Mouse (Mus musculus) hindbrain, embryonic 14.5 days (tissue): ENCODE measurements around the gene Pik3r2. TPM values are rescaled to one million over a fixed set of nuclear protein-coding genes. Genes with fewer than 3 reads are reported as not detected.
"Not testable (repeated sequence)": the region's sequence is repeated elsewhere in the genome, so short reads cannot be mapped to it uniquely, and the experiment has no call there.

Experiments used
- ATAC-seq: fragments of 200-750 bp; cut with Nextera tagmentation; 2 replicates; pipeline ENCODE4 v1.8.0; 2017; ENCODE audit warnings: moderate number of reproducible peaks, mild to moderate bottlenecking, moderate TSS enrichment, moderate library complexity; ENCODE audit not compliant: low FRiP score
- DNase-seq: peaks from one replicate; pipeline ENCODE4 v3.0.0-alpha.2; 2015; ENCODE audit warnings: low spot score
- H3K27ac ChIP-seq: fragments of 300-500 bp; sonication (generic); 2 replicates; pipeline ENCODE4 v1.5.1; 2014; ENCODE audit warnings: mild to moderate bottlenecking, moderate library complexity
- H3K27me3 ChIP-seq: fragments of 300-500 bp; sonication (generic); 2 replicates; pipeline ENCODE4 v1.6.1; 2014; ENCODE audit warnings: mild to moderate bottlenecking, low read length, mixed read lengths; ENCODE audit not compliant: control insufficient read depth, insufficient read depth
- H3K36me3 ChIP-seq: fragments of 300-500 bp; sonication (generic); replicated peaks from 2 replicates; pipeline ENCODE4 v1.6.1; 2014; ENCODE audit not compliant: control insufficient read depth, insufficient read depth
- H3K4me1 ChIP-seq: fragments of 300-500 bp; sonication (generic); replicated peaks from 2 replicates; pipeline ENCODE4 v1.6.1; 2014; ENCODE audit warnings: antibody characterized with exemption, low read length, mixed read lengths; ENCODE audit not compliant: control insufficient read depth, insufficient read depth
- H3K4me2 ChIP-seq: fragments of 300-500 bp; sonication (generic); replicated peaks from 2 replicates; pipeline ENCODE4 v1.6.1; 2014; ENCODE audit warnings: mild to moderate bottlenecking, moderate library complexity
- H3K4me3 ChIP-seq: fragments of 300-500 bp; sonication (generic); replicated peaks from 2 replicates; pipeline ENCODE4 v1.5.1; 2014; ENCODE audit warnings: mild to moderate bottlenecking, low read length
- H3K9ac ChIP-seq: fragments of 300-500 bp; sonication (generic); 2 replicates; pipeline ENCODE4 v1.6.1; 2014
- H3K9me3 ChIP-seq: fragments of 300-500 bp; sonication (generic); 2 replicates; pipeline ENCODE4 v1.6.1; 2016; ENCODE audit warnings: low read length; ENCODE audit not compliant: control insufficient read depth
- WGBS: fragments of 180-500 bp; shearing (Covaris S2); extraction: QIAGEN DNeasy Blood & Tissue Kit; methylation state at CpG from one replicate; pipeline ENCODE4 v1.1.7; 2014; 5-methylcytosine and 5-hydroxymethylcytosine counted together
- polyA plus RNA-seq: library from polyadenylated mRNA; unstranded; fragments of >200 nt; fragmentation: Nextera tagmentation; extraction: Ambion mirVana; gene quantifications from 2 replicates; pipeline ENCODE4 v1.2.1, GENCODE M21; 2014

Gene Pik3r2
- polyA plus RNA-seq: 83.0 and 84.6 TPM in 2 replicates

DNA sequence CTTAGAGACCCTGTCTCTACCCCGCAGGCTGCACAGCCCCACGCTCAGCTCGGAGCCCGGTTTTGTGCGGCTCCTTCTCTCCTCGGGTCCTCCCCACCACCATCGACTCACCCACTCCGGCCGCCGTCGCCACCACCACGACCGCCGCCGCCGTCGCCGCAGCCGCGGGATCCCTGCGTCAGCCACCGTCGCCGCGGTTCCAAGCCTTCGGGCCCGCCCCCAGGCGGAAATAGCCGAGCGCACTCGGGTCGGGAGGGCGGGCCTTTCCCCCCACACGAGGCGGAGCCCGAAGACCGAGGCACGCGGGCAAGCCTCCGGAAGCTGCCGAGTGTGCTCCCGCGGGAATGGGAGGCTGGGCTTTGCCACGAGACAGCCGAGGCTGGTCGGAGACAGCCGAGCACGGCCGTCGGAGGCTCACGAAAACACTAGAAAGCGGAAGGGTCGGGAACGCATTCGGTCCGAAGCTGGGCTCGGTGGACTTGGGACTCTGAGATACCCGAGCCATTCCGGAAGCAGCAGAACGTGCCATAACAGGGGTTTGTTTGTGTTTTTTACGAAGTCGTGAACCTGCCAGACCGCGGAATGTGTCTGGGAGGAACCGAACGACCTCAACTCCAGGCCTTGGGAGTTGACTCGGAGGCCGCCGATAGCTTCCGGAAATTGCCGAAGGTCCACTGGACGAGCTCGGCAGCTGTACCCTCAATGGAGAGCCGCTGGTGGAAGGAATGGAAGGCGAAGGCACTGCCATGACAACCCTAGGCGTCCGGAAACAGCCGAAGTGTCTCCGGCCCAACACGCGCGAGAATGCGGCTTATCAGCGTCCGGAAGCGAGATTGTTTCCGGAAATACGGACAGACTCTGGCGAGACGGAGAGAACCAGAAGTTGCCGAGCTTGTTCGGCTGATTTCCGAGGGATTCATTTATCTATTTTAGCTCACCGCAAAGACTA is at the start of gene Pik3r2:
TSS of gene Pik3r2 (minus strand) at position 218 of the 949 bp plus-strand sequence.
- Histone ChIP-seq H3K4me2 (peak within 1 kb of the TSS; percentile 88), H3K9ac (peak within 1 kb of the TSS; percentile 99), H3K9me3 (no peaks in the 10 kb centered on the region), H3K36me3 (peaks cover 52% of the 10 kb centered on the region), H3K27ac (peak within 1 kb of the TSS; percentile 98), H3K4me1 (peaks cover 38% of the 10 kb centered on the region), H3K4me3 (peak within 1 kb of the TSS; percentile 83), H3K27me3 (no peaks in the 10 kb centered on the region)
- DNase-seq (peak; percentile 100), ATAC-seq (peak; percentile 93)
- under 1% methylated on average over 91 of the region's 94 CpGs for WGBS

DNA sequence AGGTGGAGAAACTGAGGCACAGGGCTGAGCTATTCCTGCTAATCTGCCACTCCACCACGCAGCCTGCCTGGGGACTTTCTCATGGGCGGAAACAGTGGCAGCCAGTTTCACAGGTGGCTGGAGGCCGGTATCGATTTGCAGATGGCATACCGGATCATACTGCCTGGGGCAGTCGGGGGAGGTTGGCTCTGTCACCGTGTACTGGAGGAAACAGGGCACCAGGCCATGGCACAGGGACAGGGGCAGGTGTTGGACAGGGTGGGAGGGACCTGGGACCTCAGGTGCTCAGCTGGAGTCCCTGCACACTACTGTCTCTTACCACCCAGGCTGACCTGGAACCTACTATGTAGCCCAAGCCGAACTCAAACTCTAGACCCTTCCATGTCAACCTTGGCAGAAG is 49.3 kb upstream of the Pik3r2 start:
- DNase-seq (no peak), ATAC-seq (no peak)
- H3K4me3 ChIP-seq: no peak overlapping the region
- H3K9ac ChIP-seq: no peak overlapping the region
- H3K4me2 ChIP-seq: no peak overlapping the region
- 86% methylated on average over 8 of the region's 8 CpGs for WGBS
- no peak overlapping the region for H3K27ac ChIP-seq
- no peaks in the 10 kb centered on the region for H3K9me3 ChIP-seq
- no peaks in the 10 kb centered on the region for H3K4me1 ChIP-seq
- 0 out of 2 replicates have a peak, but pooled peaks cover 2% of the 10 kb centered on the region for H3K27me3 ChIP-seq
- no peaks in the 10 kb centered on the region for H3K36me3 ChIP-seq

DNA sequence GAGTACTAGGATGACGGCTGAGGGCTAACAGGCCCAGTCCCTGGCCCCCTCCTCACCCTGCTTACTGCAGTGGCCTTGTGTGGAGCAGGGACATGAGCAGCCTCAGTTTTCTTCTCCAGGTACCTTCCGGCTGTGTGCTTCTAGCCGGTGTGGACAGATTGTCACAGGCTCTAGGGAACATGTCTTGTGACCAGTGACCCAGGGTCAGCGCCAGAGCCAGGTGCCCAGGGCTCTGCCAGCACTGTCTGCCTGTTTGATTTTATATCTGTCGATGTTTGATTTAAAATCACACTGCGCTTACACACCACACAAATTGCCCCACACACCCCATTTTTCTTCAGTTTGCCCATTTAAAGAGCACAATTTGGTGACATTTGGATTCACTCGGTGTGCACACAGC is 47.3 kb upstream of the Pik3r2 start:
- no peak overlapping the region for H3K4me3 ChIP-seq
- peaks cover 10% of the 10 kb centered on the region; the same call in 1 of the 2 replicates for H3K9me3 ChIP-seq
- H3K27ac ChIP-seq: no peak overlapping the region
- ATAC-seq (no peak), DNase-seq (no peak)
- H3K36me3 ChIP-seq: no peaks in the 10 kb centered on the region
- peaks cover 20% of the 10 kb centered on the region for H3K27me3 ChIP-seq
- WGBS: 83% methylated on average over 7 of the region's 7 CpGs
- no peak overlapping the region for H3K4me2 ChIP-seq
- H3K9ac ChIP-seq: no peak overlapping the region
- no peaks in the 10 kb centered on the region for H3K4me1 ChIP-seq

DNA sequence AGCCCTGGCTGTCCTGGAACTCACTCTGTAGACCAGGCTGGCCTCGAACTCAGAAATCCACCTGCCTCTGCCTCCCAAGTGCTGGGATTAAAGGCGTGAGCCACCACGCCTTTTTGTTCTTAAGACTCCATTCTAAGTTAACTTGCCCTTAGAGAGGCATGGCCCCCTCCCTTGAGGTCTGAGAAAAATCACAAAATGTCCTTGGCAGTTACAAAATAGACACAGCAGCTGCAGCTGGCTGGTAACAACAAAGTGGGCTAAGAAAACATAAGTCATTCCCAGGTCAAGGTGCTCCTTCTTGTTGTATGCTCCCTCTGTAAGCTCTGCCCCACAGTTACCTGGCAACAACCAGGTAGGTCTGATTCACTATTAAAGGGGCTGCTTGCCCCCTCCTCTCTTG is 46.1 kb upstream of the Pik3r2 start:
- Histone ChIP-seq H3K9me3 (peaks cover 16% of the 10 kb centered on the region; the same call in 1 of the 2 replicates), H3K27me3 (peaks cover 23% of the 10 kb centered on the region)
- H3K27ac ChIP-seq, H3K36me3 ChIP-seq, H3K4me2 ChIP-seq, ATAC-seq, DNase-seq, H3K4me3 ChIP-seq, H3K4me1 ChIP-seq, H3K9ac ChIP-seq: not testable (repeated sequence)
- 90% methylated on average over 3 of the region's 3 CpGs for WGBS

DNA sequence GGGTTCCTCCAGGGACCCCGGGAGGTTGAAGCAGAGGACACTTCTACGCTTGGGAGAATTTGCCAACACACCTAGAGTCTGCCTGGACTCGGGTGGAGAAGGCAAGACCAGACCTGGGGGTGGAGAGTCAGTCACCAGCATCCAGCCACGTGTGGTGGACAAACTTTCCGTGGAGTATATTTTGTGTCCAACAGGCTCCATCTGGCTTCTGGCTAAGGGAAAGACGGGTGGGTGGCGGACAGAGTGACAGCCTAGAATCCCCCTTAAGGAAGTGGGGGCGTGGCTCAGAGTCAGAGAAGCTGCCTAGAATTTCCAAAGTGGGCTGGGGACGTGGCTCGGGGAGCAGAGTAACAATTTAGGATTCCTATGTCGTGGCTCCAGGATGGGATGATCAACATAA is 45.5 kb upstream of the Pik3r2 start:
- H3K4me1 ChIP-seq: no peaks in the 10 kb centered on the region
- H3K27me3 ChIP-seq: peaks cover 29% of the 10 kb centered on the region
- no peak overlapping the region for H3K4me2 ChIP-seq
- no peak for DNase-seq
- peaks cover 16% of the 10 kb centered on the region; the same call in 1 of the 2 replicates for H3K9me3 ChIP-seq
- no peak overlapping the region for H3K27ac ChIP-seq
- no peak for ATAC-seq
- no peak overlapping the region for H3K4me3 ChIP-seq
- no peak overlapping the region for H3K9ac ChIP-seq
- WGBS: 45% methylated on average over 11 of the region's 11 CpGs
- no peaks in the 10 kb centered on the region for H3K36me3 ChIP-seq

DNA sequence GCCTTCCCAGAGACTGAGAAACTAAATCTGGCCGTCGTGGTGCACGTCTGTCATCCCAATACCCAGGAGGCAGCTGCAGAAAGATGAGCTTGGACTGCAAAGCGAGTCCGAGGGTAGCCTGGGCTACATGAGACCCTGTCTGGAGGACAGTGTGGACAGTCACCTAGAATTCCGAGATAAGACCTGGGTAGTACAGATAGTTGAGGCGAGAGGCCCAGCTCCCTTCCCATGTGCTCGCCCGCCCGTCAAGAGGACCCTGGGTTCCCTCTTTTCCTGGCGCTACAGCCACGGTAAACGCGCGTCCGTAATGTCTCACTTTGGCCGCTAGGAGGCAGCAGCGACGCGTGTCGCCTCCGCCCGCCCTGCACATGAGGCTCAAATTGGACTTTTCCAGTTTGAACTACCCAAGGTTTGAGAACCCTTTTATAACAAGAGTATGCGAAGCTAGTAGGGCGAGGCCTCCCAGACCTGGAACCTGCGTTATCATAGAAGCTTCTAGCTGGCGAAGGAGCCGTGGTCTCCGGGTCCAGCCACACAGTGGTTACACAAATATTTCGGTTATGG is 45.0 kb upstream of the Pik3r2 start:
- DNase-seq: peak; percentile 81
- no peak overlapping the region for H3K4me2 ChIP-seq
- H3K27me3 ChIP-seq: peaks cover 34% of the 10 kb centered on the region
- no peak overlapping the region for H3K4me3 ChIP-seq
- H3K36me3 ChIP-seq: no peaks in the 10 kb centered on the region
- H3K27ac ChIP-seq: no peak overlapping the region
- no peaks in the 10 kb centered on the region for H3K4me1 ChIP-seq
- 16% methylated on average over 30 of the region's 30 CpGs for WGBS
- H3K9ac ChIP-seq: no peak overlapping the region
- peaks cover 16% of the 10 kb centered on the region; the same call in 1 of the 2 replicates for H3K9me3 ChIP-seq
- no peak for ATAC-seq

DNA sequence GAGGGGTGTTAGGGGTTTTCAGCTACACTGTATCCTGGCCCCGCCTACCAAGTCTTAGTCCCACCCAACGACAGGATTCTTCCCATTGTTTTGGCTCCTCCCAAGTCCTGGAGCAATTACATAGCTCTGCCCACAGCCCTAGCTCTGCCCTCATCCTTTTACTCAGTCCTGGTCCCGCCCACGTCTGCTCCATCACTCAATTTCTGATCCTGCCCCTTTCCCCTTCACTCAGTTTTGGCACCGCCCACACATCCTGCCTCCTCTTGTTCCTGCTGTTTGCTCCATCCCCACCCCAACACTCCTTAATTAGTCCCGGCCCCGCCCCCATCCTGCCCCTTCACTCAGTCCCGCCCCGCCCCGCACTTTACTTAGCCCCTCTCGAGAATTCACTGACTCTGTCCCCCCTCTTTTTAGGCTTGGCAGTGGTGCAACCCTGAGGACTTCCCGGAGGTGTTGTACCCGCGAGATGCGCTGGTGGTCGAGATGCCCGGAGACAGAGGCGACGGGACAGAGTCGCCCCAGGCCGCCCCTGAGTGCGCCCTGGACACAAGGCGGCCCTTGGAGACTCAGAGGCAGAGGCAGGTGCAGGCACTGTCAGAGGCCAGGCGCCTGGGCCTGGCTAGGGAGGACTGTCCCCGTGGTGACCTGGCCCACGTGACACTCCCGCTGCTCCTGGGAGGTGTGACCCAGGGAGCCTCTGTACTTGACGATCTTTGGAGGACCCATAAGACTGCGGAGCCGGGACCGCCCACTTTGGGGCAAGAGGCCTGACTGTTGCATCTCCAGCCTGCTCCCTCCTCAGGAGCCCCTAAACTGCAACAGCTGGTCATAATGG is 43.8 kb upstream of the Pik3r2 start:
- Histone ChIP-seq H3K4me3 (no peak overlapping the region), H3K9me3 (peaks cover 16% of the 10 kb centered on the region; the same call in 1 of the 2 replicates), H3K27ac (no peak overlapping the region), H3K36me3 (no peaks in the 10 kb centered on the region), H3K4me2 (no peak overlapping the region), H3K4me1 (no peaks in the 10 kb centered on the region), H3K9ac (no peak overlapping the region), H3K27me3 (peaks cover 41% of the 10 kb centered on the region)
- DNase-seq (no peak), ATAC-seq (peak; percentile 38; the same call in 1 of the 2 replicates)
- WGBS: 3% methylated on average over 31 of the region's 31 CpGs

DNA sequence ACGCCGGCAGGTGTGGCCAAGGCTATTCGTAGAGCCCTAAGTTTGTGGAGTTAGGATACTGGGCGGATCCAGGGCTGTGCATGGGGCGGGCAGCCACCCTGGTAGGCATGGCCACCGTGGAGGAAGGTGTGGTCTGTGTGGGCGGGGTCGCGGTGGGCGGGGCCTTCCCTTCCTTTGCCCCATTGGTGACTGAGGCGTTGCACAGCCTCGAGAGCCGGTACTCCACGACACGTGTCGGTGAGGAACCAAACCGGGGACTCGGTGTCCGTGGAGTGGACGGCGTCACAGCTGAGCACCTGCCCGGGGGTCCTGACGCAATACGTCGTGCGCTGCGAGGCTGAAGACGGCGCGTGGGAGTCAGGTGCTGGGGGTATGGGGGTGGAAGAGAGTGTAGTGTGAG is 40.2 kb upstream of the Pik3r2 start:
- H3K4me3 ChIP-seq: no peak overlapping the region; the same call in 1 of the 2 replicates
- no peak overlapping the region for H3K9ac ChIP-seq
- H3K9me3 ChIP-seq: peaks cover 16% of the 10 kb centered on the region; the same call in 1 of the 2 replicates
- H3K36me3 ChIP-seq: no peaks in the 10 kb centered on the region
- no peak for DNase-seq
- H3K27me3 ChIP-seq: peaks cover 41% of the 10 kb centered on the region
- peak overlapping the region; percentile 32 for H3K4me2 ChIP-seq
- H3K4me1 ChIP-seq: no peaks in the 10 kb centered on the region
- H3K27ac ChIP-seq: no peak overlapping the region
- ATAC-seq: no peak
- WGBS: 6% methylated on average over 30 of the region's 30 CpGs
